Mouse (Mus musculus) monocyte, adult 2 months (primary cell): Measurements from ENCODE around the gene Tceal3.
"Not testable (repeated sequence)": the region's sequence is repeated elsewhere in the genome, so short reads cannot be mapped to it uniquely, and the experiment has no call there.

Experiments
- DNase-seq, 2 experiments: peaks; one replicate each; pipeline ENCODE4 v3.0.0; 2022; ENCODE audit warnings: low spot score in 2 of 2, low read depth in 1 of 2

Tceal3 gene

DNA sequence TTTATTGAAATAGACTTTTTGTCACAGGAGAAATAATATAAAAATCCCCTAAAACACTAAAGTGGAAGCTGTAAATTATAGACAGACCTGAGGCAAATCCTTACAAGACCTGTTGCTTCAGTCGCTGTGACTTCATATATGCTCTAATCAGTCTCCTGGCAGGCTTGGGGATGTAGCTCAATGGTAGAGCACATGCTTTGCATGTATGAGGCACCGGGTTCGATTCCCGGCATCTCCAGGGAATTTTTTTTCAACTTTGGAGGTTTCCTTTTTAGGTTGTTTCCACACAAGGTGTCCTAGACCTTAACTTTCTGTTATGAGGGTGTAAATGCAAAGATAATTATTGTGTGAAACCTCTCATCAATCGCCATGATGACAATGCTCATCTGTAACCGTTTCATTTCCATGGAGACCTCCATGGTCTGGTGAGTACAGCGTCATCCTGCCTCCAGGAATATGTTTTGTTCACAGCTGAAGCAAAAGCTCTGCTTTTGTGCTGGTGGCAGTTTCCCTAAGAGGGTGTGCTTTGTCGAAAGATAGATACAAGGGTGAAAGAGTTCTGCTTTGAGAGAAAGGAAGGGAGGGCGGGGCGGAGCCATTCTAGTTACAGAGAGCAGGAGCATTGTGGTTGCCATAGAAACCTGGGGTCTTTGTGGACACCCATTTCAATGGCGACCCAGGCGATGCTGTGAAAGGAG is at the start of gene Tceal3:
Gene Tceal3, plus strand, starts transcription at position 644 of the 698 bp plus-strand sequence.
- DNase-seq, result no peak

DNA sequence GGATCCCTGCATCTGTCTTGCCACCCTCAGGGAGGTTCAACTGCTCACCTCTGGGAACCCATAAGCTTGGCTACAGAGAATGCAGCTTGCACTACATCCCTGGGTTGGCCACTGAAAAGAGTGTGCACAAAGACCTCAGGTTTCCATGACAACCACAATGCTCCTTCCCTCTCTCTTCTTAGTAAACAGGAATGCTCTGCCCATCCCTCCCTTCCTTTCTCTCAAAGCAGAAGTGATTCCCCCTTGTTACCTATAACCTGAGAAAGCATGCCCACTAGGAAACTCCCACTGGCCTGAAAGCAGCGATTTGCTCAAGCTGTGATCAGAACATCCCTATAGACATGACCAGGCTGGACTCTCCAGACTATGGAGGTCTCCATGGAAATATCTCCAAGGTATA is 46.7 kb upstream of the Tceal3 start, which contains the start of gene Kir3dl2:
Gene Kir3dl2, minus strand, starts transcription at position 101 of the 400 bp plus-strand sequence.
- not testable (repeated sequence) for DNase-seq

DNA sequence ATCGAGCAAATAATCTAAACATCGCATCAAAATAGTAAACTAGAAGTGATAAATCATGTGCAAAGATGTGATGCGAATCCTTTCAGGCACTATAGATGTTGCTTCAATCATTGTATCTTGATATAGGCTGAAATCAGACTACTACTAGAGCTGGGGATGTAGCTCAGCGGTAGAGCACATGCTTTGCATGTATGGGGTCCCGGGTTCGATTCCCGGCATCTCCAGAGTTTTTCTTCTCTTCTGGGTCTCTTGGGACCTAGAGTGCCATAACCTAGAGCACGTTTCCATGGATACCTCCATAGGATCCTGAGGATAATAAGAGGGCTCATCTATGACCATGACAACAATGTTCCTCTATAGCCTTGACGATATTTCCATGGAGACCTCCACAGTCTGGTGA is 21.5 kb upstream of the Tceal3 start:
- not testable (repeated sequence) for DNase-seq

DNA sequence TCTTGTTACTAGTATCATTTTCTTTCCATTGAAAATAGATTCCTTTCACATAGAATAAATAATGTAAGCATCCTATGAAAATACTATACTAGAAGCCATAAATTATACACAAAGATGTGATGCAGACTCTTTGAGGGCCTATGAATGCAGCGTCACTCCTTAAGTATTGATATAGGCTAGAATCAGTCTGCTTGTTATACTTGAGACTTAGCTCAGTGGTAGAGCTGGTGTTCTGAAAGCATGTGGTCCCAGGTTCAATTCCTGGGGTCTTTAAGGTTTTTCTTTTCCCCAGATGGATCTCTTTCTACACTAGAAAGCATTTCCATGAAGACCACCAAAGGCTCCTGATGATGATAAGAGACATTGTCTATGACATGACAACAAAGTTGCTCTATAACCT is 6.0 kb upstream of the Tceal3 start:
- no peak for DNase-seq

DNA sequence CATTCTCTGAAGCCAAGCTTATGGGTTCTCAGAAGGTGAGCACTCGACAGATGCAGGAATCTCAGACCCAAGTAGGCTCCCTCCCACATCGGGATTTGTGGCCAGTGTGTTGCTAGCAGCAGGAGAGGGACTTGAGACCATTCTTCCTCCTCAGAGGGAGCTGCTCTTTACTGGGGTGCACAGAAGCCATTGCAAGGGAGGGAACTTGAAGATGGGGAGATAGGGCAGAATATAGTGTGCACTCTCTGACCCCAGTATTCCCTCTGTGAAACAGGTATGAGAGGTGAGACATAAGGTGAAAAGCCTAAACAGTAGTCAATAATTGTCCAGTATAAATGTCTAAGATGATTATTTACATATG is 235 bp downstream of the Tceal3 start:
- DNase-seq, result no peak

DNA sequence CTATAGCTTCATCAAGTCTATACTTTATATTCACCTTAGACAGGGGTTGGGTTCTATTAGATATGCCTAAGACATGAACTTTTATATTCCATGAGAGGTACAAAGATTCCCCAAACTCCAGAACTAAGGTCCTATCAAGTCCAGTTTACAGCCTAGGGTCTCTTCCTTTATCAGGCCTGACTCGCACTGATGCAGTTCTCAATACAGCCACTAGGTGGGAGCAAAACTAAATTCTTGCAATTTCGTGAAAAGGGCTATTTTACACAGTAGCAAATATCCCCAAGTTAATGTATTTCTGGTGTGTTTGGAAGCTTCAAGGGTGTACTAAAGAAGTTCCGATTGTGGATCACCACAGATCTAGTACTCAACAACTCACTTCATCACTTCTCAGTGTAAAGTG is 8.8 kb downstream of the Tceal3 start:
- no peak for DNase-seq

DNA sequence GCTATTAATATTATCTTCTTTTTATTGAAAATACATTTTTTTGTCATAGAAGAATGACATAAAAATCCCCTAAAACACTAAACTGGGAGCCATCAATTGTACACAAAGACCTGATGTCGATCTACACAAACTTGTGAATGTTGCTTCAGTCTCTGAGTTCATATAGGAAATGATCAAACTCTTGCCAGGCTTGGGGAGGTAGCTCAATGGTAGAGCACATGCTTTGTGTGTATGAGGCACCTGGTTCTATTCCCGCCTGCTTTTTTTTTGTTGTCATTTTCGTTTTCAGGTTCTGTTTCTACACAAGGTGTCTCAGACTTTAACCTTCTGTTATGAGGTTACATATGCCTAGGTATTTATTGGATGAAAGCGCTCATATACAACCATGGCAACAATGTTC is 16.3 kb downstream of the Tceal3 start:
- no peak for DNase-seq

DNA sequence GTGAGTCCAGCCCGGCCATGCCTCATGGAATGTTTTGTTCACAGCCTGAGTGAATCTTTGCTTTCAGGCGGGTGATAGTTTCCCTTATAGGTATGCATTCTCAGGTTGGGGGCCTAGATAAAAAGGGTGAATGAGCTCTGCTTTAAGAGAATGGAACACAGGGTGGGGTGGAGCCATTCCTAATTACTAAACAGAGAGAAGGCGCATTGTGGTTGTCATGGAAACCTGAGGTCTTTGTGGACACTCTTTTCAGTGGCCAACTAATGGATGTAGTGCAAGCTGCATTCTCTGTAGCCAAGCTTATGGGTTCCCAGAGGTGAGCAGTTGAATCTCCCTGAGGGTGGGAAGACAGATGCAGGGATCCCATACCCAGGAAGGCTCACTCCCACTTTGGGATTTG is 16.8 kb downstream of the Tceal3 start:
- no peak for DNase-seq

DNA sequence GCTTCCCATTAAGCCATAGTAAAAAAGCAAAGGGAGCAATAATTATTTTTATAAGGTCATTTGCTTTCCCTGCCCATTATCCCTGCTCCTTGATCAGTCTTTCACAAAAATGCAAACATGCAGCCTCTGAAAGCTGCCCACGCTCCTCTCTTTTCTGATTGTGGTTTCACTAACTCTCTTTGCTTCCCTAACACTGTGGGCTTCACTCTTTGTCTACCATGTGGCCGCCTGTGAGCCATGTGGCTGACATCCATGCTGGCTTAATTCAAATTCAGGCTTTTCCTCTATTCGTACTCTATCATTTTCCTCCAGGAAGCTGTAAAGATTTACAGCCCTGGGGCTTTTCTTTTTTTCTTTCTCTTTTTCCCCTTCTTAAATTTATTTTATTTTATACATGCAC is 20.7 kb downstream of the Tceal3 start:
- DNase-seq, result no peak

DNA sequence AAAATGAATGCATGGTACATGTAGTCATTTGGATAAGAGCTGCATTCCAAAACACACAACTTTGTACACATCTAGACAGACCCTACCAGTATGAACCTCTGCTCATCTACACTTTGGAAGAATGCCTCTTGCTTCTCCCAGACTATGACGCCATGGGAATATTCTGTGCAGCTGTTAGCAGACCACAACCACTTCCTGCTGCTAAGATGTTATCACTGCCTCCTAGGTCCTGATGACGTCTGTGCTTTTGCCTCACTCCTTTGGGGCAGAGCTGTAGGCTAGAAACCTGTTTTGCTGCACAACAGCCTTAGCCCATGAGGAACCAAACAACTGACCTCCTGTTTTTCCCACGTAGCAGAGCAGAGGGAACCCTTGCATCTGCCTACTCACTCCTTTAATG is 25.2 kb downstream of the Tceal3 start:
- DNase-seq, result not testable (repeated sequence)

DNA sequence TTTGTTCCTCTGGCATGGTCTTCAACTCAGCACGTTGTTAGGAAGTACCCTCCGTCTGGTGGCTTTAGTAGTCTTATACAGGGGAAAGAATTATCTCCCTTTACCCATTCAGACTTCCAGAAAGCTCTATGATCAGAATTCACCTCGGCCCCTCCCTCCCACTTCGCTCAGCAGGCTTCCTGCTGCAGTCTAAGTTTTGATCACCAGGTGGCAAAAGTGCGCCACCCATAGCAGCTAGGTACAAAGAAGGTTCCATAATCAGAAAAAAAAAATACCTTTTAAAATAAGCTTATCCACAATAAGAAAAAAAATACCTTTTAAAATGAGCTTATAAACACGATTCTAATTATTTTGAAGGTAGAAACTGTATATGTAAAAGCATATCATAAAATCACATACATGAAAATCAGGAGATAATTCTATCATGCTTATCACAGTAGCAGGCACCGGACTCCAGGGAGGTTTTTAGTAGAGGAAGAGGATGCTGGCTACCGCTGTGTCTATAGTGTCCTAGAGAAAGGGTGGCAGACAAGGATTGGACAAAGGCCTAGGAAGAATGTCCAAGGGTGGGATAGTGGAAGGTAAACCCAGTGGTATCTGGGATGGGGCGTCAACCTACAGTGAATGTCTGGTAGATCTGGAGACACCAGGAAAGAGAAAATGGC is 34.4 kb downstream of the Tceal3 start:
- DNase-seq, result no peak

DNA sequence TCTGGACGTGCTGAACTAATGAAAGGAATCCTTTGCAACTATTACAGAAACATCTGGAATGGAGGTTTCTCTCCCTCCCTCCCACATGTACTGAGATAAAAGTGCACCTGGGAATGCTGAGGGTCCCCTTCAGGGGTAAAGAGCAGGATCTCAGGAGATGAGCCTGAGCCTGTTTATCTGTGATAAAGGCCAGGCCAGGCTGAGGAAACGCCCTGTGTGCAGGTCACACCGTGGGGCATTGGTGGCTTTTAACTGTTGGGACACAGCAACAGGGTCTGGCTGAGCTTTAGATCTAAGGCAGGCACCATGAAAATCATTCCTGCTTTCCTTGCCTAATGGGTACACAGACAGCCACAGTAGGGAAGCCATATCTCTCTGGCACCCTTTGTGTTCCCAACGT is 35.3 kb downstream of the Tceal3 start:
- no peak for DNase-seq

DNA sequence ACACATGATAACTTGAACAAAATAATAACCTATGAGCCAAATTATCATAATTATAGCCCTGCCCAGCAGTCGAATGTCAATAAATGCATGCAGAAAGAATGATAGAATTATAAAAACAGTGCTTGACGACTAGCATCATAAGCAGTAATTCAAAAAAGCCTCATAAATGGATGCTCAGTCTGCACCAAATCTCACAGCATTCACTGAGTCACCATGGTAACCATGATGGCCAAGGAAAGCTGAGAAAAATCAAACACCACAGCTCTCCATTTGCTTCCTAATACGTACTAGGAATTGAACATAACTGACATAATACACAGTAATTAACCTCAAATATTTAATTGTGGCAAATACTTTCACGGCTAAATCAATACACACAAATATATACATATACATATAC is 44.5 kb downstream of the Tceal3 start:
- no peak for DNase-seq

DNA sequence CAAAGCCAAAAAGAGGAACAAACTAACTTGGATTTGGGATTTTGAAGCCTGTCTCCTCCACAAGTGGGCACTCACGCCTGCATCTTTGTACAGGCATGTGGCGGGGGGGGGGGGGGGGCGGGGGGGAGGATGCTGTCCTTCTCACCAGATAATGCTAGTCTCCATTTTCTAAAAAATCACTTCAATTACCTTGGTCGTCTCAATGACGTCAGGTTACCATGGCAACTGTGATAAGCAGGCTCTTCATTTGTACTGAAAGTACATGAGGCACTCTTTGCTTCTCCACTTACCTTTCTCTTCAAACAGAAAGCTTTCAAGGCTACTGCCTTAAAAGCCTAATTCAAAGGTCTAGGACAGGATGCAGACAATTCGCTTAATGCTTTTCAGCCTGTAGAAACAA is 49.1 kb downstream of the Tceal3 start:
- no peak for DNase-seq

DNA sequence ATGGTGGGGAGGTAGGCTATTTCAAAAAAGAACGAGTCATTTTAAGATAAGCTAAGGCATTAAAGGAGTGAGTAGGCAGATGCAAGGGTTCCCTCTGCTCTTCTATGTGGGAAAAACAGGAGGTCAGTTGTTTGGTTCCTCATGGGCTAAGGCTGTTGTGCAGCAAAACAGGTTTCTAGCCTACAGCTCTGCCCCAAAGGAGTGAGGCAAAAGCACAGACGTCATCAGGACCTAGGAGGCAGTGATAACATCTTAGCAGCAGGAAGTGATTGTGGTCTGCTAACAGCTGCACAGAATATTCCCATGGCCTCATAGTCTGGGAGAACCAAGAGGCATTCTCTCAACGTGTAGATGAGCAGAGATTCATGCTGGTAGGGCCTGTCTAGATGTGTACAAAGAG is 55.2 kb downstream of the Tceal3 start:
- not testable (repeated sequence) for DNase-seq

DNA sequence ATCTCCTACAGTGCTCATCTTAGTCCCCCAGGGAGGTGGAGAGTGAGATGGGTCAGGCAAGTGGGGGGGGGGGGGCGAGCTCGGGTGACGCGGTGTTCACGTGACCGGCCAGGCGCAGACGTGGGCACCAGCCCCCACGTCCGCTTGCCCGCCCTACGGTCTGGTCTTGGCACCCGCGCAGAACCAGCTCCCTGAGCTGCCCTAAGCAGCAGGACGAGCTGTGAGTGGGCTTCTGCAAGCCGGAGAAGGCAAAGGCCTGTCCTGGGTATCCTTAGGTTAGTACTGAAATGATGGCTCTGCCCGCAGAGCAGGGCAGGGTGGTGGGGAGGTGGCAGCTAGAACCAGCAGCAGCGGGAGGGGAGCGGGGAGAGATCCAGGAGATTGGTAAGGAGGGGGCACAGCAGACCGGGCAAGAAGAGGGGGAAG is 75.7 kb downstream of the Tceal3 start:
- no peak for DNase-seq

DNA sequence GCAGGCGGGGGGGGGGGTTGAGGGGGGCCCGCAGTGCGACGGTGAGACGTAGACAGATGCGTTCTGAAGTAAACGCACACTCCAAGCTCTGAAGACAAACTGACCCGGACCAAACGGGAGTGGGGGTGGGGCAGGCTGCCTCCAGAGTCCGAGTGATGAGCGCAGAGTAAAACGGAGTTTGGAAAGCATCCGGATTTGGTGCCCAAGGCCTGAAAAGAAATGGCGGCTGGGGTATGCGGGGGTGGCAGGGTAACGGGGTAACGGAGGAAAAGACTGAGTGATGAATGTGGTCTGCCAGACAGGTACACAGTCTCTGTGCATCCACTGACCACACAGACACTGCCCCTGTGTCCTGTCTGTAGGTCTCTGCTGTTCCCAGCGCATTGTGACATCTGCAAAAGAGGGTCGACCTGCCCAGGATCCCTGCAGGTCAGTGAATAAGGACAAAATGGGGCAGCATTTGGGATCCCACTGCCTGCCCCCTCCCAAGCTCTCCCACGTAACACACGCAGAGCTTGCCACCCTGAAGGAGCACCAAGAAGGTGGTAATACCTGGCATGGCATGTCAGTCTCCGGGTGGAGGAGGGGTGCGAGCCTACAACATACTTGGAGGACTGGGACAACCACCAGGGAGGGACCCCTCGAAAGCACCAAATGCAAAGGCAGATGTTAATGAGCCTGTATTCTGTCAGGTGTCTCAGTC is 76.3 kb downstream of the Tceal3 start:
- DNase-seq, result not testable (repeated sequence)

DNA sequence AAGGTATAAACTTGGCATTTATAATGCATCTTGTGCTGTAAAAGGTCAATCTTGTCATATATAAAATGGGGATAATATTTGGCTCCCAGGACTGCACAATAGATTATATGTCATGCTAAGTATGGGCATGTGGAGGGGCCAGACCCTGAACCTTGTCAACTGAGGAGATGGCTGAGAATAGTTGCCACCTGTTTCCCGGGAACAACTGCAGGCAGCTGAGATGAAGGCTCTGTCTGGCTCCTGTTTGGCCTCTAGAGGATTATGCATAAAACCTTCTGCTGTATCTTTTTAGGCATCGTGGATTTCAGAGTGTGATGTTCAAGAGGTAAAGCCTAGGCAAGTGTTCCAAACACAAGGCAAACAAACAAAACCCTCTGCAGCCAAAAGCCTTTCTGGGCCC is 78.2 kb downstream of the Tceal3 start:
- DNase-seq, result no peak

DNA sequence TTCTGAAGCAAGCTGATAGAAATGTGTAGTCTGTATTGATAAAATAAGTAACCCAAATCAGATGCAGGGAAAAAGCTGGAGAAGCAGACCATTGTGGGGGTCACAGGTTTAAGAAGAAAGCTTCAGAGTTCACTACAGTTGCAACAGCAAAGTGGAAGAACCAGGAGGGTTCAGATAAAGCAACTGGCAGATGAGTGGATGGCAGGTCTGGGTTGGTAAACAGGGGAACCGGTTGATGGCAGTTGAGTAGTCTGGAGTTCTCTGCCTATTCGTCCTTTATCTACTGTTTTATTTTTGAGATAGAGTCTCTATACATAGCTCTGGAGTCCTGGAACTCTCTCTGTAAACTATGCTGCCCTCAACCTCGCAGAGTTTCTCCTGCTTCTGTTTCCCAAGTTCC is 90.3 kb downstream of the Tceal3 start:
- DNase-seq, result no peak

DNA sequence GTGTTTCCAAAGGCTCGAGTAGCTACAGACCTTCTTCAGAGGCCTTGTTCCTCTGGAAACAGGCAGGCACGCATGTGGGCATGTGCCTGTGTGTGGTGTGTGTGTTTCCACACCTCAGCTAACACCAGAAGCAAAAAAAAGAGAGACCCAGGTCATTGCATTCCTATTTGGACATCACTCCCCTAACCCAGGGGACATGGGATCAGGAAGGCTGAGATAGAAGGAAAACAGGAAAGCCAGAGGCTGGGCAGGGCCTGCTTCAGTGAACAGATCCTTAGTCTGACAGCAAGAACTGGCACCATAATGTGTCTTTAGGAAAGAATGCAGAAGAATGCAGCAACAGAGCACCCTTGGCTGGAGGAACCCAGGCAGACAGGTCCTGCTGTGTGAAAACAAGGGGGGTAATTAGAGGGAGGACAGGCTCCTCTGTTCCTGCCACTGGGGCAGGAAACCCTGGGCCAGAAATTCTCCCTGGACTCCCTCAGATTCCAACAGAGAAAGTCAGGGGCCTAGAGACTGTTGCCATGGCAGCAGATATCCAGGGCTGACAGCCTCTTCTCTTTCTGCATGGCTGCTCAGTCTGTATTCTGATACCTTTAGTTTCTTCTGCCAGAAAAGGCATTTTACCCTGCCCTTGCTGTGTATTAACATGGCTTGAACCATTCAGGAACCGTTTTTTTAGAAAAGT is 101.1 kb downstream of the Tceal3 start:
- not testable (repeated sequence) for DNase-seq

DNA sequence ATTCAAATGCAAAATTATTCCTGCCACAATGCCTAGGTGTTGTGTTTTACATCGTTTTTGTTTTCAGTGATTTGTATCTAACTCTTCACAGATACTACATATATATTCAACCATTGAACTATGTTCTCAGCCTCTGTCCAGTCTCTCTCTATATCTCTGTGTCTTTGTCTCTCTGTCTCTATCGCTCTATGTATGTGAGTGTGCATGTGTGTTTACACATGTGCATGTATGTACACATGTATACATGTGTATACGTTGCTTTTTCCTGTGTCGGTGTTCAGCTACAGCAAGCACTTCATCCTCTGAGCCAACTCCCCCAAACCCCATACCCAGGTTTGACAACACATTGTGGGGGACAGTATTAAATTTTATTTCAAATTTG is 101.6 kb downstream of the Tceal3 start:
- no peak for DNase-seq

DNA sequence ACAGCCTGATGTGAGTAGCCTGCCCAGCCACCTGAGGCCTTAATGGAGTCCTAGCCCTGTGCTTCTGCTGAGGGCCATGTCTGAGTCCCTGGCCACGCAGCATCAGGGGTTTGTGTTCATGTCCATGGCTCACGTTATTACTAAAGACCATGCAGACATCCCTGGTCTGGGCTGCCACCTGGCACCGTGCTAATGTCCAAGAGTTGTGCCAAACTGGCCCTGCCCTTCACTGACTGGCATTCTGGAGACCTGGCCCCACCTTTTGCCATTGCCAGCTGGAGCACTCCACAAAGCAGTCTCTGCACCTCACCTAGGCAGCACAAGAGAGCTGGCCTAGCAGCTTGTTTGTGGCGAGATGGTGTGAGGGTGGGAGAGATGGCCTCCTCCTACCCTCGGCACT is 102.6 kb downstream of the Tceal3 start:
- no peak for DNase-seq
